Mouse (Mus musculus) brain, adult 2 months (tissue): Measurements from ENCODE around the gene Cdk2ap2.
"Not testable (repeated sequence)": the region's sequence is repeated elsewhere in the genome, so short reads cannot be mapped to it uniquely, and the experiment has no call there.

Experiments
- DNase-seq: peaks from one replicate; pipeline ENCODE4 v3.0.0; 2011; ENCODE audit warnings: low read depth, low spot score

The Cdk2ap2 gene

GRCm38 (mm10) chr19:4066877-4067276 lies 30.1 kb upstream of the Cdk2ap2 start:
- no peak for DNase-seq

GRCm38 (mm10) chr19:4068242-4068641 lies 28.7 kb upstream of the Cdk2ap2 start:
- not testable (repeated sequence) for DNase-seq

- DNase-seq: no peak
Observed at GRCm38 (mm10) chr19:4068717-4069410, 28.1 kb upstream of the Cdk2ap2 start.

- DNase-seq: no peak
Observed at GRCm38 (mm10) chr19:4070311-4070710, 26.7 kb upstream of the Cdk2ap2 start.

- no peak for DNase-seq
Observed at GRCm38 (mm10) chr19:4070756-4071155, 26.2 kb upstream of the Cdk2ap2 start.

GRCm38 (mm10) chr19:4071406-4071805 lies 25.6 kb upstream of the Cdk2ap2 start:
- DNase-seq: peak; percentile 39

GRCm38 (mm10) chr19:4072706-4073424 lies 24.1 kb upstream of the Cdk2ap2 start:
- DNase-seq: no peak

- DNase-seq: no peak
Observed at GRCm38 (mm10) chr19:4075531-4075930, 21.5 kb upstream of the Cdk2ap2 start.

GRCm38 (mm10) chr19:4079594-4079993 lies 17.4 kb upstream of the Cdk2ap2 start:
- DNase-seq: no peak

- DNase-seq: peak; percentile 98
Observed at GRCm38 (mm10) chr19:4080511-4081009, 16.4 kb upstream of the Cdk2ap2 start.

GRCm38 (mm10) chr19:4081394-4081793 lies 15.6 kb upstream of the Cdk2ap2 start, which contains the start of gene Cabp2:
TSS of gene Cabp2 (plus strand) at chr19:4081578.
- DNase-seq: no peak

- DNase-seq: peak; percentile 76
Observed at GRCm38 (mm10) chr19:4082219-4082965, 14.6 kb upstream of the Cdk2ap2 start.

GRCm38 (mm10) chr19:4083316-4083715 lies 13.7 kb upstream of the Cdk2ap2 start:
- no peak for DNase-seq

- no peak for DNase-seq
Observed at GRCm38 (mm10) chr19:4083826-4084225, 13.2 kb upstream of the Cdk2ap2 start.

- peak; percentile 67 for DNase-seq
Observed at GRCm38 (mm10) chr19:4084984-4085383, 12.0 kb upstream of the Cdk2ap2 start.

- DNase-seq: no peak
Observed at GRCm38 (mm10) chr19:4086156-4086555, 10.8 kb upstream of the Cdk2ap2 start.

GRCm38 (mm10) chr19:4087090-4087489 lies 9.9 kb upstream of the Cdk2ap2 start:
- no peak for DNase-seq

- no peak for DNase-seq
Observed at GRCm38 (mm10) chr19:4088146-4088545, 8.8 kb upstream of the Cdk2ap2 start.

GRCm38 (mm10) chr19:4089128-4089527 lies 7.9 kb upstream of the Cdk2ap2 start:
- DNase-seq: no peak

GRCm38 (mm10) chr19:4090446-4090845 lies 6.5 kb upstream of the Cdk2ap2 start:
- DNase-seq: no peak

- no peak for DNase-seq
Observed at GRCm38 (mm10) chr19:4091383-4091782, 5.6 kb upstream of the Cdk2ap2 start.

GRCm38 (mm10) chr19:4092750-4093149 lies 4.2 kb upstream of the Cdk2ap2 start:
- DNase-seq: no peak
